ENCODE assay signal across 9 mouse cellular contexts in the genomic region with DNA sequence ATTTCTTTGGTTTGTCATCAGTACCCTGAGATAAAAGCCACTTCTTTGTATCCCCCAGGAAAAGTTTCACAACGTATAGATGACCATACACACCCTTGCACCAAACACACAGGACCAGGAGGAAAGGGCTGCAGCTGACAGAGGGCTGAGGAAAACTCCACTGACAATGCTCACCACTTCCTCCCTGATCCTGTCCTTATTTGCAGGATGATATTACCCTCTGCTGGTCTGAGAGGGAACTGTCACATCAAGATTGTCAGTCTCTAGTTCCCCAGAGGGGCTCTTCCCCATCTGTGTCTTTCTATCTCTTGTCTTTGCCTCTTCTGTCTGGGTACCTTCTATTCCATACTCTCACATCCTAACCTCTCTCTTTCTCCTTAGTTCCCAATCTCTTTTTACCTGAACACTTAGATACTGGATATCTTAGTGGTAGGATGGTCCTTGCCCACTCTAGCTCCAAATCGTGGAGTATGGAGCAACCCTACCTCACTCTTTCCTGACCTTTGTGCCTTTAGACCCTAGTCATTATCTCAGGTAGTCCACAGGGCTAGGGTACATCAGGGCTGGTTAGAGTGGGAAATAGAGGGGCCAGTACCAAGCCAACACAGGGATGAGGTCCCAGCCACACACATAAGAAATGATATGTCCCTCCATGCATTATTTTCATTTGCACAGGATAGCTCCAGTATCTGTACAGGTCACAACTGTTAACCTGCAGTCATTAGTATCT. TPM values are rescaled to one million over a fixed set of nuclear protein-coding genes. Genes with fewer than 3 reads are reported as not detected.
A peak's percentile ranks its signal among the peaks of the same experiment; 100 is the strongest.
DNase-seq lines count a peak whose midpoint lies in the region; ATAC-seq and TF ChIP-seq lines count a peak whose summit lies in the region.
"Had no signal": no experiment of that assay in that cellular context is flagged by ENCODE, and none has a peak within 500 bp of the region (broad histone marks: within the 10 kb centered on the region; RNA-seq: fewer than 3 reads in every experiment).

No protein-coding gene starts in this region.

- WGBS in lung, postnatal 0 days, result 51% methylated on average over 2 of the region's 2 CpGs

- H3K36me3 ChIP-seq in lung, postnatal 0 days (ENCODE audit: insufficient read depth, low read length), result no peaks in the 10 kb centered on the region

- H3K4me1 ChIP-seq in embryonic fibroblast, embryonic 13.5 days (ENCODE audit: control insufficient read depth, insufficient read depth, low read length), result no peaks in the 10 kb centered on the region
- no peaks in the 10 kb centered on the region for H3K4me1 ChIP-seq in lung, postnatal 0 days (ENCODE audit: insufficient read depth, low read depth, low read length)

- no peak overlapping the region for H3K4me3 ChIP-seq in embryonic fibroblast, embryonic 13.5 days (ENCODE audit: insufficient read depth, low read length)
- no peak overlapping the region for H3K4me3 ChIP-seq in lung, postnatal 0 days (ENCODE audit: low read depth, low read length)

- TF ChIP-seq CTCF in embryonic fibroblast, embryonic 13.5 days (IDR thresholded peaks at IDR 0.05; ENCODE audit: borderline replicate concordance, insufficient read depth, low read length), result 0 out of 2 replicates have a peak, but pooled peaks have one; percentile 33
- peak; percentile 91 for TF ChIP-seq CTCF in lung, postnatal 0 days (IDR thresholded peaks at IDR 0.05)

- no peaks in the 10 kb centered on the region for H3K27me3 ChIP-seq in lung, postnatal 0 days (replicated peaks; ENCODE audit: insufficient read depth, low read length)

- peak; percentile 67 for ATAC-seq in inflammation-experienced regulatory T-cells, adult 6 months
- peak; percentile 71 for ATAC-seq in lung, postnatal 0 days

- H3K9me3 ChIP-seq in lung, postnatal 0 days (ENCODE audit: low read length), result no peaks in the 10 kb centered on the region

- DNase-seq in adrenal gland, adult 2 months, result peak; percentile 34
- DNase-seq in adrenal gland, postnatal 25 days, result no peak
- peak; percentile 47 for DNase-seq in urinary bladder, postnatal 14 days (ENCODE audit: low spot score)
- no peak for DNase-seq in urinary bladder, adult 2 months (ENCODE audit: low spot score)
- DNase-seq in lung, postnatal 0 days (ENCODE audit: low spot score), result peak; percentile 78
- peak; percentile 21 for DNase-seq in right cerebral cortex, postnatal 25 days

- no peak for TF ChIP-seq POLR2A in embryonic fibroblast, embryonic 13.5 days (IDR thresholded peaks at IDR 0.05; ENCODE audit: low read depth, low read length)

- H3K27ac ChIP-seq in embryonic fibroblast, embryonic 13.5 days (ENCODE audit: insufficient read depth, low read length), result no peak overlapping the region
- no peak overlapping the region for H3K27ac ChIP-seq in lung, postnatal 0 days (ENCODE audit: low read length)

- H3K9ac ChIP-seq in lung, postnatal 0 days (replicated peaks; ENCODE audit: low read depth), result no peak overlapping the region

- H3K4me2 ChIP-seq in lung, postnatal 0 days (replicated peaks; ENCODE audit: low read depth, low read length), result no peak overlapping the region

- no peak for TF ChIP-seq EP300 in lung, postnatal 0 days (IDR thresholded peaks at IDR 0.05)

RNA-seq across cellular contexts. Expression of gene Trip13, which starts 29.7 kb away (rescaled TPM):
- total RNA-seq in adrenal gland, adult 2 months (2021), result 1 to 10 TPM in 1 of 2 experiments, under 1 TPM in 1; 0.69 to 2.2 TPM
- polyA plus RNA-seq in adrenal gland, adult 2 months (2012; rRNA removed), result 0.12 TPM in 1 of 2 replicates, not detected in the other
- total RNA-seq in adrenal gland, postnatal 25 days (2021), result 1.4 and 3.3 TPM in 2 replicates
- 1.7 and 2.0 TPM in 2 replicates for polyA plus RNA-seq in urinary bladder, adult 2 months (2012; rRNA removed)
- polyA plus RNA-seq in embryonic fibroblast, embryonic 13.5 days (2011; ENCODE audit: insufficient read length, low read depth, missing spikeins), result 24.0 and 32.6 TPM in 2 replicates
- 10 to 100 TPM in 1 of 3 experiments, 1 to 10 TPM in 2; 2.5 to 17.3 (median 4.5) TPM for polyA plus RNA-seq in inflammation-experienced regulatory T-cells, adult 6 months (2017; shearing (Covaris generic))
- 2.4 and 4.1 TPM in 2 replicates for polyA plus RNA-seq in lung, postnatal 0 days (2015; fragmentation: Nextera tagmentation; extraction: Ambion mirVana)

RNA-seq across cellular contexts. Expression of gene Brd9, which starts 29.8 kb away (rescaled TPM):
- 10 to 100 TPM; 28.7 to 29.1 TPM for total RNA-seq in adrenal gland, adult 2 months (2021)
- polyA plus RNA-seq in adrenal gland, adult 2 months (2012; rRNA removed), result 16.4 and 16.8 TPM in 2 replicates
- total RNA-seq in adrenal gland, postnatal 25 days (2021), result 29.2 and 37.5 TPM in 2 replicates
- 62.4 and 64.3 TPM in 2 replicates for polyA plus RNA-seq in urinary bladder, adult 2 months (2012; rRNA removed)
- polyA plus RNA-seq in embryonic fibroblast, embryonic 13.5 days (2011; ENCODE audit: insufficient read length, low read depth, missing spikeins), result 33.1 and 35.1 TPM in 2 replicates
- 10 to 100 TPM; 62.6 to 78.6 (median 69.0) TPM for polyA plus RNA-seq in inflammation-experienced regulatory T-cells, adult 6 months (2017; shearing (Covaris generic))
- 33.8 and 35.2 TPM in 2 replicates for polyA plus RNA-seq in lung, postnatal 0 days (2015; fragmentation: Nextera tagmentation; extraction: Ambion mirVana)

RNA-seq across cellular contexts. Expression of gene Zdhhc11, which starts 55.8 kb away (rescaled TPM):
- total RNA-seq in adrenal gland, adult 2 months (2021), result not detected
- polyA plus RNA-seq in adrenal gland, adult 2 months (2012; rRNA removed), result not detected in 2 replicates
- not detected in 2 replicates for total RNA-seq in adrenal gland, postnatal 25 days (2021)
- polyA plus RNA-seq in urinary bladder, adult 2 months (2012; rRNA removed), result not detected in 2 replicates
- not detected in 2 replicates for polyA plus RNA-seq in embryonic fibroblast, embryonic 13.5 days (2011; ENCODE audit: insufficient read length, low read depth, missing spikeins)
- not detected for polyA plus RNA-seq in inflammation-experienced regulatory T-cells, adult 6 months (2017; shearing (Covaris generic))
- polyA plus RNA-seq in lung, postnatal 0 days (2015; fragmentation: Nextera tagmentation; extraction: Ambion mirVana), result not detected in 2 replicates
- polyA plus RNA-seq: C2C12 had no signal

Comparison
In these comparisons a context has a peak if more than half of its experiments do, and no peak if none do; other contexts are left out.
1. DNase-seq: peak in adrenal gland, adult 2 months (single experiment), urinary bladder, postnatal 14 days (single experiment), lung, postnatal 0 days (single experiment) and right cerebral cortex, postnatal 25 days (single experiment); none in adrenal gland, postnatal 25 days (single experiment) and urinary bladder, adult 2 months (single experiment).